Mouse (Mus musculus): ENCODE results near the gene 4931422A03Rik. TPM values are rescaled to one million over a fixed set of nuclear protein-coding genes. Genes with fewer than 3 reads are reported as not detected.
"Not testable (repeated sequence)": the region's sequence is repeated elsewhere in the genome, so short reads cannot be mapped to it uniquely, and the experiment has no call there.

4931422A03Rik gene
- total RNA-seq, 1 experiment from 2014 or later, result not detected

DNA sequence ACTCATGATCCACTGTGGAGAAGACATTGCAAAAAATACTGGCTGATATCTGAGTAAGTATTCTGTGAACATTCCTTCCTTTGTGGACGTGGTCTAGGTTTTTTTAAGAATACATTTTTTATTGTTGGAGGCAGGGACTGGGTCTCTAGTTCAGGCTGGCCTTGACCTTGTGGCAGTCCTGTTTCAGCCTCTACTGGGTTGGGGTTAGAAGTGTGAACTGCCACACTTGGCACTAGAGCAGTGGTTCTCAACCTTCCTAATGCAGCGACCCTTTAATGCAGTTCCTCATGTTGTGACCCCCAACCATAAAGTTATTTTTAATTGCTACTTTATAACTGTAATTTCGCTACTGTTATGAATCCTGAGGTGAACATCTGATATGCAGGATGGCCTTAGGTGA lies 2.2 kb upstream of the 4931422A03Rik start:
- no peak for ATAC-seq (replicated peaks; ENCODE audit: insufficient number of reproducible peaks, low FRiP score, low TSS enrichment, poor library complexity, severe bottlenecking)

- ATAC-seq (replicated peaks; ENCODE audit: insufficient number of reproducible peaks, low FRiP score, low TSS enrichment, poor library complexity, severe bottlenecking), result no peak
Measured at GRCm38 (mm10) chr2:104029074-104029473, 913 bp upstream of the 4931422A03Rik start.

DNA sequence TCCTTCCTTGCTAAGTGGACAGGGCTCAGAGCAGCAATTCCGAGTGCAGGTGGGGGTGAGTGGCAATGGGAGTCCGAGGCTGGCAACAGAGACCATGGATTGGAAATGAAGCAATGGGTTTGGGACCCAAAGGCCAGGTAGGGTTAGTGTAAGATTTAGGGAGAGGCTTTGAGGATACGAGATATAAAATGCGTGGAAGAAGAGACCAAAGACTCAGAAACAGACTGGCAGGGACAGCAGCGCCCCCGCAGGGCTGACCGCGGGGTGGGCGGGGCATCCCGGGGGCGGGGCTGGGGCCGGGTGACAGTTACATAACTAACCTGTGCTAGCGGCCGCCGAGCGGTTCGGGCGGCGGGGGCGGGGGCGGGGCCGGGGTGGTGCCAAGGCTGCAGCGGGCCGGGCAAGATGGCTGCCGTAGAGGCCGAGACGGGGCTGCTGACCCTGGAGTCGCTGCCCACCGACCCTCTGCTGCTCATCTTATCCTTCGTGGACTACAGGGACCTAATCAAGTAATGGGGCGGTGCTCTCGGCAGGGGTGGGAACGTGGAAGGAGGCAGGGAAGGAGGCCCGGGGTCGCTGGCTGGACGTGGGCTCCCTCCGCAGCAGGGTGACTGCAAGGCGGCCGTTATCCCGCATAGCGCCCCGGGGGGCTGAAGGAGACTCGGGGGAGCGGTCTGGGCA lies 563 bp downstream of the 4931422A03Rik start, which contains the start of gene Fbxo3:
Gene Fbxo3 (plus strand): TSS at position 264 of the 681 bp plus-strand sequence.
- peak; percentile 72 for ATAC-seq (replicated peaks; ENCODE audit: insufficient number of reproducible peaks, low FRiP score, low TSS enrichment, poor library complexity, severe bottlenecking)

- ATAC-seq (replicated peaks; ENCODE audit: insufficient number of reproducible peaks, low FRiP score, low TSS enrichment, poor library complexity, severe bottlenecking), result no peak
Measured at GRCm38 (mm10) chr2:104024656-104025055, 3.5 kb downstream of the 4931422A03Rik start.

DNA sequence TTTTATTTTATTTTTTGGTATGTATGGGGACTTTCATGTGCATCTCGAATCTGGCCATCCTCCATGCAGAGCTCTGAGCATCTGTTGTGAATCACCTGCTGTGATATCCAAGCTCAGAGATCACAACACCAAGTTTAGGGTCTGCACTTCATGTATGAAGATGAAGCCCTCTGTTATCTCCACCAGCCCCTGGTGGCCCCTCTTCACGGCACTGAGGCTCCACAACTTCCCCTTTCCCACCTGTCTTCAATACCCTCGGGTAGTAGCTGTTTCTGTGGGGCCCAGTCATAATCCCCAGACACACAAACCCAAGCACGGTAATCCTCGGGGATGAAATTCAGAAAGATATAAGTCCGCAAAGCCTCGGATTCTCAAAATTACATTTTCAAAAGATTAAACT lies 5.1 kb downstream of the 4931422A03Rik start:
- ATAC-seq (replicated peaks; ENCODE audit: insufficient number of reproducible peaks, low FRiP score, low TSS enrichment, poor library complexity, severe bottlenecking), result no peak

- ATAC-seq (replicated peaks; ENCODE audit: insufficient number of reproducible peaks, low FRiP score, low TSS enrichment, poor library complexity, severe bottlenecking), result not testable (repeated sequence)
Measured at GRCm38 (mm10) chr2:104008853-104009252, 19.3 kb downstream of the 4931422A03Rik start.

DNA sequence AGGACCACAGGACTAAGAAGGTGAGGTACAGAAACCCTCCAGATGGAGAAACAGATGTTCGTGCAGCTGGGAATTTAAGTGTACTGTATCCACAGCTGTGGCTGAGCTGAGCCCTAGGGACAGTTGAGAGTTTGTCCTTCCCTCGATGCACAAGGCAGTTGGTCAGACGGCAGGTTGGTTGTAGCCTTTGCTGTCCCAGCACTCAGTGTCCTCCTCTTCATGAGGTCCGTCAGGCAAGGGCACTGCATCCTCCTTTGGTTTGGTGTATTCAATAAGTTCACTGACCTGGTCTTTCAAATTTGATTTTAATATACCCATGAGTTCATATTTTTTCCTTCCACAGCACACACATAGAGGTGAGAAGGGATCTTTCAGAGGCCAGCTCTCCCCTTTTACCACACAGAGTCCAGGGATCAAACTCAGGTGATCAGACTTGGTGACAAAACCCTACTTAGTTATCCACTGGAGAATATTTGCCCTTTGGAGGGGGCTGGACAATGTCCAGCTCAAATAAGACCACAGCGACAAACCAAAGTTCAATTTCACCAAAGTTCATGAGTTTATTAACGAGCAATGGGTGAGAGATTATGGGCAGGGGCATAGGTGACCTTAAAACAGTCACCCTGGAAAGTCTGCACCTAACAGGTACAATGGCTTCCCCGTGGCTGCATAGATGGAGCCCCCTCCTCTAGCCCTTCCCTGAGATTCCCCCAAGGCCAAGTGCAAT lies 20.2 kb downstream of the 4931422A03Rik start:
- ATAC-seq (replicated peaks; ENCODE audit: insufficient number of reproducible peaks, low FRiP score, low TSS enrichment, poor library complexity, severe bottlenecking), result no peak

DNA sequence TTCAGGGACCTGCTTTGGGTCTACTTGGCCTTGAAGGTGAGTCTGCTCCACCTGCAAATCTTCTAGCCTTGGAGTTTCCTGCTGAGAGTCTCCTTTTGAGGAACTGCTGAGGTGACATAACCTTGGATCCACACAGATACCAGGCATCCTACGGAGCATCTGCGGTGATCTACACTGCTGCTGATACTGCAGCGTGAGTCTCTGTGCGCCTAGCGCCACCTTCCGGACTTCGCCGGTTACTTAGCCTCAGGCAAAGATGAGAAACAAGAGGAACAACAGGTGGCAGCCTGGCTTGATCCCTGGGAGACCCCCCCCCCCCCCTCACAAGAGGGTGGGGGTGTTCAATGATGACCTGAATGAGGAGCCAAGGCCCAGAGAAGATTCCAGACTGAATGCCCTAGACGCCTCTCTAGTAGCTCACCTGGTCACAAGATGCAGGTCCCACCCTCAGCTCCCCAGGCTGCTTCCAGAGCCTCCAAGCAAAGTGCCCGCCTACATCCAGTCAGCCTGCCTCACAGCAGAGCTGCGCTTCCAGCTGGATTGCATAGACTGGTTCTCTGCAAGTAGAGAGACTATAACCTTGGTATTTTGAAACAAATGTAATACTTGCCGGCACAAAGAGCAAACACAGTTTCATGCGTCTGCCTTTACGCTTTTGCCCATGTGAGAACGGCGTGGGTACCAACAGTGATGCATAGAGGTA lies 25.3 kb downstream of the 4931422A03Rik start:
- peak; percentile 51; the same call in 1 of the 2 replicates for ATAC-seq (replicated peaks; ENCODE audit: insufficient number of reproducible peaks, low FRiP score, low TSS enrichment, poor library complexity, severe bottlenecking)

DNA sequence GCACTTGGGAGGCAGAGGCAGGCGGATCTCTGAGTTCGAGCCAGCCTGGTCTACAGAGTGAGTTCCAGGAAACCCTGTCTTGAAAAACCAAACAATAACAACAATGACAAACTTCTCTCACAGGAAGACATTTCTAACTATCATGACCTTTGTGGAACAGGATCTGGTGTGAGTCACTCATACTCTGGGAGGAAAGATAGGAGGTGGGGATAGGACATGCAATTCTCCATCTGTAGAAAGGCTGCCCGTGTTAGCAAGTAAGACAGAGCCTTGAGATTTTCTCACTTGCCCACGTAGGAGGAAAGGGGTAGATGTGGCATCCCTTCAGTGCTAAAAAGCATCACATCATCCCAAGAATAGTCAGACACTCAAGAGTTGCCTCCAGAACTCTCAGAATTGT lies 26.3 kb downstream of the 4931422A03Rik start:
- no peak for ATAC-seq (replicated peaks; ENCODE audit: insufficient number of reproducible peaks, low FRiP score, low TSS enrichment, poor library complexity, severe bottlenecking)

DNA sequence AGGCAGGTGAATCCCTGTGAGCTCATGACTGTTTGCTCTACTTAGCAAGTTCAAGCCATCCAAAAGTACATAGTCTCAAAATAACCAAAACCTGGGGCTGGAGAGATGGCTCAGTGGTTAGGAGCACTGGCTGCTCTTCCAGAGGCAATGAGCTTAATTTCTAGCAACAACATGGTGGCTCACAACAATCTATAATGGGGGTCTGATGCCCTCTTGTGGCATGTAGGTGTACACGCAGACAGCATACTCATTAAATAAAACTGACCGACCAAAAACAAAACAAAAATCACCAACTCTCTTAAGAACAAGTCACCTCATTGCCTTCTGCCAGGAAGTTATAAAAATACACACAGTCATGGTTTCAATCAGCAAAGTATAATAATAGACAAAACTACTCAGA lies 27.1 kb downstream of the 4931422A03Rik start:
- ATAC-seq (replicated peaks; ENCODE audit: insufficient number of reproducible peaks, low FRiP score, low TSS enrichment, poor library complexity, severe bottlenecking), result peak; percentile 73

GRCm38 (mm10) chr2:103992618-103993332 lies 35.4 kb downstream of the 4931422A03Rik start:
- ATAC-seq (replicated peaks; ENCODE audit: insufficient number of reproducible peaks, low FRiP score, low TSS enrichment, poor library complexity, severe bottlenecking), result no peak

GRCm38 (mm10) chr2:103992162-103992561 lies 36.0 kb downstream of the 4931422A03Rik start:
- ATAC-seq (replicated peaks; ENCODE audit: insufficient number of reproducible peaks, low FRiP score, low TSS enrichment, poor library complexity, severe bottlenecking), result no peak

- no peak for ATAC-seq (replicated peaks; ENCODE audit: insufficient number of reproducible peaks, low FRiP score, low TSS enrichment, poor library complexity, severe bottlenecking)
Measured at GRCm38 (mm10) chr2:103991303-103991702, 36.9 kb downstream of the 4931422A03Rik start.

DNA sequence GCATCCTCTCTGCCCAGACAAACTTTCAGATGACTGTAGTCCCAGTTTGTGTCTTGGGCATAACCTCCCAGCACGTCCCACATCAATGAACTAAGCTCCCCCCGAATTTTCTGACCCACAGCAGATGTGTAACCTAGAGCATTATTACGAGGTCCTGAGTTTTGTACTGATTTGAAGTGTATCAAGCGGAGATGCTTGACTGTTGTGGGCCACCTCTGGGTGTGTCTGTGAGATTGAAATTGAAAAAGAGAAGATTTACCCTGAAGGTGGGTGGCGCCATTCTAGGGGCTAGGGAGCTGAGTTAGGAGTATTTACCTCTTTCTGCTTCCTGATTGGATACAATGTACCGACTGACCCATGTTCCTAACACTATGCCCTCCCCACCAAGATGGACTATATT lies 38.4 kb downstream of the 4931422A03Rik start:
- no peak for ATAC-seq (replicated peaks; ENCODE audit: insufficient number of reproducible peaks, low FRiP score, low TSS enrichment, poor library complexity, severe bottlenecking)

- not testable (repeated sequence) for ATAC-seq (replicated peaks; ENCODE audit: insufficient number of reproducible peaks, low FRiP score, low TSS enrichment, poor library complexity, severe bottlenecking)
Measured at GRCm38 (mm10) chr2:103987595-103987994, 40.6 kb downstream of the 4931422A03Rik start.

DNA sequence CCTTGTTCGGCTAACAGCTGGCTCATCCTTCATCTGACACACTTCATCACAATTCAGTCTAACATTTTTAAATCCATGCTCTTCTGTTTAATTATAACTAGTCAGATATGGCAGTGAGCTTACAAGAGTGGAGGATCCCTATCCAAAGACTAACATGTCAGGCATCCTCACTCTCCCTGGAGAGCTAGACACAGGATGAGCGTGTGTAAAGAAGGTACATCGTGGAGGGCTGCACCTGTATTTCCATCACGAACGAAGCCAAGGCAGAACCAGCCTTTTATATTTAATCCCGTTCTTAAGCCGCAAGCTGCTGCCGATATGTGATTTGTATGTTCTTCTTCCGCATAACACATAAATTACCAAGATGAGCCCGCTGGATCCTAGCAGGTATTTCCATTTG lies 45.0 kb downstream of the 4931422A03Rik start:
- ATAC-seq (replicated peaks; ENCODE audit: insufficient number of reproducible peaks, low FRiP score, low TSS enrichment, poor library complexity, severe bottlenecking), result no peak

DNA sequence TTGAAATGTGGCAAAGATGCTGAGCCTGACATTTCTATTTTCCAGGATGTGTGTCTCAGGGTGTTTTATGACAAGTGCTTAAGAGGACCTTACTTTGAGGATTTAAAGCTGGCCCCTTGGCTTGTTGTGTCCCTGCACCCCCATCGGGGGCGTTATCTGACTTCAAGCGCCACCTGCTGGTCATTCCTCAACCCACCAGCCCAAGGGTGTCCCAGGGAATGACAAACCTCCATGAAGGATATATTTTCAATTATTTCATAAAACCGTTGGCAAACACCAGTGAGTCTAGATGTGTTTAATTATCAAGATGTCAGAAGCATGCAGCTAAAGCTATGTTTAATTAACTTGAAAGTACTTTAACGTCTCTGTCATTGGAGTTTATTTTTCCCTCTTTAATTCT lies 45.9 kb downstream of the 4931422A03Rik start:
- ATAC-seq (replicated peaks; ENCODE audit: insufficient number of reproducible peaks, low FRiP score, low TSS enrichment, poor library complexity, severe bottlenecking), result peak; percentile 67; the same call in 1 of the 2 replicates

- no peak for ATAC-seq (replicated peaks; ENCODE audit: insufficient number of reproducible peaks, low FRiP score, low TSS enrichment, poor library complexity, severe bottlenecking)
Measured at GRCm38 (mm10) chr2:103977716-103978115, 50.4 kb downstream of the 4931422A03Rik start.

DNA sequence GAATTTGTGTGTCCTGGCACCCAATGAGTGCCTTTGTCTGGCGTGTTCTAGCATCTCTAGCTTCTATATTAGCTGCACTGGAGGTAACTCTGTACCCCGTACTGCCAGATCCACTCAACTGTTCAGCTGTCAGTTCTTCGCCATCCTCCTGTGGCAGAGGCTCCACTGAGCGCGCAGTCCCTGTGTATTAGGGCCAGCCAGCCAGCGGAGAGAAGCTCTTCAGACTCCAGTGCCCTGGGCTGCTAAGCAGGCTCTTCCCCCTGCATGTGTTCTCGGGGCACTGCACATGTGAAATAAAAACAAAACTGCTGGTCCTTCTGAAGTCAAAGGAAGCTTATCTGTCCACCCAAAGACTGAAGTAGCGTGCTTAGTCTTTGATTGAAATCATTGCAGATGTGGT lies 50.9 kb downstream of the 4931422A03Rik start:
- ATAC-seq (replicated peaks; ENCODE audit: insufficient number of reproducible peaks, low FRiP score, low TSS enrichment, poor library complexity, severe bottlenecking), result no peak
